Mouse (Mus musculus) cortical plate, adult 2 months (tissue): Measurements from ENCODE around the gene Leo1.

ENCODE experiments used
- CTCF ChIP-seq: fragments of 200-500 bp; IDR thresholded peaks from 2 replicates; pipeline ENCODE4 v1.5.1; 2011; ENCODE audit warnings: mild to moderate bottlenecking, control low read depth, low read length; ENCODE audit not compliant: insufficient read depth; ENCODE audit errors: extremely low read depth
- POLR2A ChIP-seq: fragments of 200-500 bp; IDR thresholded peaks from 2 replicates; pipeline ENCODE4 v1.6.1; 2011; ENCODE audit warnings: mild to moderate bottlenecking, low read length, control low read depth; ENCODE audit not compliant: insufficient read depth; ENCODE audit errors: extremely low read depth

- no peak for TF ChIP-seq POLR2A
- peak; percentile 78 for TF ChIP-seq CTCF
These were observed 74.3 kb downstream of the Leo1 start for GRCm38 (mm10) chr9:75515464-75516113.
